Mouse (Mus musculus): ENCODE measurements around the gene Pard3.

Gene Pard3

GRCm38 (mm10) chr8:127577656-127578055 is 514.0 kb downstream of the Pard3 start:
- DNase-seq (ENCODE audit: low read depth, low spot score) = no peak
- no peaks in the 10 kb centered on the region for H3K36me3 ChIP-seq (ENCODE audit: control insufficient read depth, insufficient read depth, low read length, poor library complexity, severe bottlenecking)
- H3K27me3 ChIP-seq (ENCODE audit: control insufficient read depth, insufficient read depth, low read length, poor library complexity, severe bottlenecking) = no peaks in the 10 kb centered on the region

- DNase-seq (ENCODE audit: low read depth, low spot score) = no peak
- no peaks in the 10 kb centered on the region for H3K27me3 ChIP-seq (ENCODE audit: control insufficient read depth, insufficient read depth, low read length, poor library complexity, severe bottlenecking)
These were observed 515.7 kb downstream of the Pard3 start for GRCm38 (mm10) chr8:127579436-127579835.

GRCm38 (mm10) chr8:127583429-127583828 is 519.7 kb downstream of the Pard3 start:
- H3K36me3 ChIP-seq (ENCODE audit: control insufficient read depth, insufficient read depth, low read length, poor library complexity, severe bottlenecking) = no peaks in the 10 kb centered on the region
- no peak for DNase-seq (ENCODE audit: low read depth, low spot score)
- H3K27me3 ChIP-seq (ENCODE audit: control insufficient read depth, insufficient read depth, low read length, poor library complexity, severe bottlenecking) = no peaks in the 10 kb centered on the region

More at GRCm38 (mm10) chr8:127579436-127579835, 515.7 kb downstream of the Pard3 start:
- H3K36me3 ChIP-seq (ENCODE audit: control insufficient read depth, insufficient read depth, low read length, poor library complexity, severe bottlenecking) = no peaks in the 10 kb centered on the region

- no peak for DNase-seq (ENCODE audit: low read depth, low spot score)
- no peaks in the 10 kb centered on the region for H3K36me3 ChIP-seq (ENCODE audit: control insufficient read depth, insufficient read depth, low read length, poor library complexity, severe bottlenecking)
- H3K27me3 ChIP-seq (ENCODE audit: control insufficient read depth, insufficient read depth, low read length, poor library complexity, severe bottlenecking) = no peaks in the 10 kb centered on the region
These were observed 521.9 kb downstream of the Pard3 start for GRCm38 (mm10) chr8:127585618-127586017.

GRCm38 (mm10) chr8:127586681-127587080 is 523.0 kb downstream of the Pard3 start:
- no peak for DNase-seq (ENCODE audit: low read depth, low spot score)
- Histone ChIP-seq H3K36me3 (ENCODE audit: control insufficient read depth, insufficient read depth, low read length, poor library complexity, severe bottlenecking) (no peaks in the 10 kb centered on the region), H3K27me3 (ENCODE audit: control insufficient read depth, insufficient read depth, low read length, poor library complexity, severe bottlenecking) (no peaks in the 10 kb centered on the region)

GRCm38 (mm10) chr8:127588313-127588712 is 524.6 kb downstream of the Pard3 start:
- H3K27me3 ChIP-seq (ENCODE audit: control insufficient read depth, insufficient read depth, low read length, poor library complexity, severe bottlenecking) = no peaks in the 10 kb centered on the region
- DNase-seq (ENCODE audit: low read depth, low spot score) = peak; percentile 42
- no peaks in the 10 kb centered on the region for H3K36me3 ChIP-seq (ENCODE audit: control insufficient read depth, insufficient read depth, low read length, poor library complexity, severe bottlenecking)

GRCm38 (mm10) chr8:127589291-127589690 is 525.6 kb downstream of the Pard3 start:
- peak; percentile 66 for DNase-seq (ENCODE audit: low read depth, low spot score)
- Histone ChIP-seq H3K36me3 (ENCODE audit: control insufficient read depth, insufficient read depth, low read length, poor library complexity, severe bottlenecking) (no peaks in the 10 kb centered on the region), H3K27me3 (ENCODE audit: control insufficient read depth, insufficient read depth, low read length, poor library complexity, severe bottlenecking) (no peaks in the 10 kb centered on the region)

- Histone ChIP-seq H3K36me3 (ENCODE audit: control insufficient read depth, insufficient read depth, low read length, poor library complexity, severe bottlenecking) (no peaks in the 10 kb centered on the region), H3K27me3 (ENCODE audit: control insufficient read depth, insufficient read depth, low read length, poor library complexity, severe bottlenecking) (no peaks in the 10 kb centered on the region)
- no peak for DNase-seq (ENCODE audit: low read depth, low spot score)
These were observed 527.0 kb downstream of the Pard3 start for GRCm38 (mm10) chr8:127590674-127591186.

GRCm38 (mm10) chr8:127592648-127593574 is 529.2 kb downstream of the Pard3 start:
- no peaks in the 10 kb centered on the region for H3K27me3 ChIP-seq (ENCODE audit: control insufficient read depth, insufficient read depth, low read length, poor library complexity, severe bottlenecking)
- DNase-seq (ENCODE audit: low read depth, low spot score) = no peak
- no peaks in the 10 kb centered on the region for H3K36me3 ChIP-seq (ENCODE audit: control insufficient read depth, insufficient read depth, low read length, poor library complexity, severe bottlenecking)

GRCm38 (mm10) chr8:127600641-127601040 is 536.9 kb downstream of the Pard3 start:
- Histone ChIP-seq H3K36me3 (ENCODE audit: control insufficient read depth, insufficient read depth, low read length, poor library complexity, severe bottlenecking) (no peaks in the 10 kb centered on the region), H3K27me3 (ENCODE audit: control insufficient read depth, insufficient read depth, low read length, poor library complexity, severe bottlenecking) (no peaks in the 10 kb centered on the region; the same call in 1 of the 2 replicates)
- DNase-seq (ENCODE audit: low read depth, low spot score) = no peak

GRCm38 (mm10) chr8:127603062-127603461 is 539.4 kb downstream of the Pard3 start:
- Histone ChIP-seq H3K27me3 (ENCODE audit: control insufficient read depth, insufficient read depth, low read length, poor library complexity, severe bottlenecking) (no peaks in the 10 kb centered on the region; the same call in 1 of the 2 replicates), H3K36me3 (ENCODE audit: control insufficient read depth, insufficient read depth, low read length, poor library complexity, severe bottlenecking) (no peaks in the 10 kb centered on the region)
- DNase-seq (ENCODE audit: low read depth, low spot score) = no peak

GRCm38 (mm10) chr8:127608541-127609270 is 545.0 kb downstream of the Pard3 start:
- Histone ChIP-seq H3K36me3 (ENCODE audit: control insufficient read depth, insufficient read depth, low read length, poor library complexity, severe bottlenecking) (no peaks in the 10 kb centered on the region), H3K27me3 (ENCODE audit: control insufficient read depth, insufficient read depth, low read length, poor library complexity, severe bottlenecking) (no peaks in the 10 kb centered on the region)

GRCm38 (mm10) chr8:127609316-127609715 is 545.6 kb downstream of the Pard3 start:
- no peak for DNase-seq (ENCODE audit: low read depth, low spot score)
- Histone ChIP-seq H3K27me3 (ENCODE audit: control insufficient read depth, insufficient read depth, low read length, poor library complexity, severe bottlenecking) (no peaks in the 10 kb centered on the region), H3K36me3 (ENCODE audit: control insufficient read depth, insufficient read depth, low read length, poor library complexity, severe bottlenecking) (no peaks in the 10 kb centered on the region)

More at GRCm38 (mm10) chr8:127608541-127609270, 545.0 kb downstream of the Pard3 start:
- no peak for DNase-seq (ENCODE audit: low read depth, low spot score)

- Histone ChIP-seq H3K27me3 (ENCODE audit: control insufficient read depth, insufficient read depth, low read length, poor library complexity, severe bottlenecking) (no peaks in the 10 kb centered on the region), H3K36me3 (ENCODE audit: control insufficient read depth, insufficient read depth, low read length, poor library complexity, severe bottlenecking) (no peaks in the 10 kb centered on the region)
- no peak for DNase-seq (ENCODE audit: low read depth, low spot score)
These were observed 550.5 kb downstream of the Pard3 start for GRCm38 (mm10) chr8:127614206-127614605.

GRCm38 (mm10) chr8:127616681-127617080 is 553.0 kb downstream of the Pard3 start:
- no peaks in the 10 kb centered on the region for H3K27me3 ChIP-seq (ENCODE audit: control insufficient read depth, insufficient read depth, low read length, poor library complexity, severe bottlenecking)
- DNase-seq (ENCODE audit: low read depth, low spot score) = no peak
- H3K36me3 ChIP-seq (ENCODE audit: control insufficient read depth, insufficient read depth, low read length, poor library complexity, severe bottlenecking) = no peaks in the 10 kb centered on the region

All from splenic B cell, adult 2 months (primary cell).